Mouse (Mus musculus) lung, postnatal 0 days (tissue): ENCODE data around the gene Acin1.

Source experiments
- CTCF ChIP-seq: IDR thresholded peaks from 2 replicates; pipeline ENCODE4 v1.5.1; 2016; ENCODE audit warnings: antibody characterized with exemption, mild to moderate bottlenecking
- EP300 ChIP-seq: IDR thresholded peaks from 2 replicates; pipeline ENCODE4 v1.6.1; 2016; ENCODE audit warnings: antibody characterized with exemption, mild to moderate bottlenecking, control low read depth

DNA sequence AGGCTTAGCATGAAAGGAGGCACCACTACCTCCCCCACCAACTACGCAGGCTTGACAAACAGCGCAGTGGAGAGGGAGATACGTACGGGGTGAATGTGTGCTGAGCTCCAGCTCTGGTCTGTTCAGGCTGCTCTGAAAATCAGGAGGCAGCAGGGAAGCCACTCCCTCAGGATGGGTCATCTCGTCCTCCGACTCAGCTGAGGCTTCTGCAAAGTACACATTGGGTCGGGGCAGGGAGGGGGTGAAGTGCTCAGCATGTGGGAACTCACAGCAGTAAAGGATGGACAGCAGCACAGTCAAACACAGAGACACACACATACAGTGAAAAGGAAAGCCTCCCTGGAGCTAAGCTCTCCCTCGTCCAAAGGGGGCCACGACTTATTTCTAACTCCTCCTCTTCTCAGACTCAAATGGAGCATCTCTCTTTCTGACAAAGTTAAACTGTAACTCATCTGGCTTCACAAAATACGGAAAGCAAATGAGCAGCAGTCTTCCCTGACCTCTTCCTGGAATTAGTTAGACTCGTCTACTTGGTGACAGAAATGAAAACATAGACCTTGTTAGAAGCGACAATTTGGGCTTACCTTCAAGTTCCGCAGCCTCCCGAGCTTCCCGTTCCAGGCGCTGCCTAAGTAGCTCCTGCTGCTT, 8.0 kb downstream of the Acin1 start:
- TF ChIP-seq EP300 (no peak), CTCF (no peak)
